Mouse (Mus musculus): ENCODE results near the gene Aif1.

Aif1 gene

GRCm38 (mm10) chr17:35175968-35176367 lies at the start of gene Aif1:
TSS of gene Aif1 (minus strand) at chr17:35176068.
- DNase-seq (ENCODE audit: inconsistent ontology term) = no peak

DNA sequence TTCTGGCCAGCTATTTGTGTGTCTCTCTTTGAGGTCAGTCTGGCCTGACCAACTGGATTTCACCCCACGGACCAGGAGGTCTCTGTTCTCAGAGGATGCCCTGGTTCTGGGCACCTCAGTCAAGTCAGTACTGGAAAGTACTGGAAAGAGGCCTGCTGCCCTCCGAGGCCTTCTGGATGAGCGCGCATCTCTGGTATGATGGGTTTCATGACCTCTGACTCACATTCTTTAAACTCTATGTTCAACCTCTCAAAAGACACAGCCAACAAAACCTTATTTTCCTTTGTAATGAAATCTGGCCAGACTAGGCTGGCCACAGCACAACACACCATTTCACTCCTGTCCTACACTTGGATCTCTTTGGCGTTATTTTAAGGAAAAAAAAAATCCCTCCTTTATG lies 49.6 kb upstream of the Aif1 start:
- DNase-seq (ENCODE audit: inconsistent ontology term) = peak; percentile 65

- DNase-seq (ENCODE audit: inconsistent ontology term) = no peak
These were observed 48.8 kb upstream of the Aif1 start for GRCm38 (mm10) chr17:35224641-35225040.

DNA sequence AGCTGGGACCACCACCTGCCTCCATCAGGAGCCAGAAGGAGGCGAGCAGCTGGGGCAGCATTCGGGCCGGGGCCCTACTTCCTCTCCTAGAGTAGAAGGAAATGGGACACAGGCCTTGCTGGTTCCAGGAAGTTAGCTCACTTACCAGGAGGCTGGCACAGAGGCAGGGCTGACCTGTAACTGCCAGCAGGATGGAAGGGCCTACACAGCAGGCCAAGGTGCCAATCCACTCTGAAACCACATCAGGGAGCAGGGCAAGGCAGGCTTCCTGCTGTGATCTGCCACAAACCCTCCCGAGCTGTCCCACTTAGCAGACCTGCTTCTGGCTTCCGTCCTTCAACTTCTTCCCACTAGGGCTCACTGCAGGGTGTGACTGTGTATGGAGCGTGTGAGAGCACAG lies 46.4 kb upstream of the Aif1 start:
- DNase-seq (ENCODE audit: inconsistent ontology term) = no peak

DNA sequence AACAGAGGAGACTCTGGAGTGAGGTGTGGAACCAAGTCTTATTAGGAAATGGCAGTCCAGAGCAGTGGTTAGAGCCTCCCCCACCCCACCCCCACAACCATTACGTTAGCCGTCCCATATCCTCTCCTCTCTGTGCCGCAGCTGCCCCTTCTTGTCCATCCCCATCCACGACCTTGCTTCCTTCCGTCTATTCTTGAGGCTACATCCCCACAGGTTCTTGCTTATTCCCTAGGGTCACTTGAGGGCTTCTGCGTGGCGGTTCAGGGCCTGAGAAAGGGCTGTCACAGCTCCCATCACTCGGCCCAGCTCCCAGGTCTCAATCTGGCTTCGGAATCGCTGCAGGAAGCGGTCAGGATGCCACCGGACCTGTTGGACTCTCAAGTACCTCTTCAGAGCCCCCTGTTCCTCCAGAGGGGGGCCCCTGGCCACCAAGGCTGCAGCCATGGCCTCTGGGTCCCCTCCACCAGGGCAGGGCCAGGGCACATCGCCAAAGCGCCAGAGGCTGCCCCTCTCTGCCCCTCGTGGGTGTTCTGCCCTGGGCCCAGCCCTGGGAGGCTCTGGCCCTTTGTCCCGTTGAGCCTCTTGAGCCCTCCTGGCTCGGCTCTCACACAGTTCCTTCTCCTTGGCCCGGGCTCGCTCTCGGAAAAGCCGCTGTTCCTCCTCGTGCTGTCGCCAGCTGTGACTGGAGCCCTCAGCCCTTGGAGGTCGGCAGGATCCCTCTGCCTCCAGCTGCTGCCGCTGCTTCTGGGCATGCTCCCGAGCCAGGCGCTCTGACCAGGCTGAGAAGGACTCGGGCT lies 44.5 kb upstream of the Aif1 start, which contains the start of gene Gm16181:
Gm16181 (plus strand) TSS at position 679 of the 797 bp plus-strand sequence.
- DNase-seq (ENCODE audit: inconsistent ontology term) = no peak

DNA sequence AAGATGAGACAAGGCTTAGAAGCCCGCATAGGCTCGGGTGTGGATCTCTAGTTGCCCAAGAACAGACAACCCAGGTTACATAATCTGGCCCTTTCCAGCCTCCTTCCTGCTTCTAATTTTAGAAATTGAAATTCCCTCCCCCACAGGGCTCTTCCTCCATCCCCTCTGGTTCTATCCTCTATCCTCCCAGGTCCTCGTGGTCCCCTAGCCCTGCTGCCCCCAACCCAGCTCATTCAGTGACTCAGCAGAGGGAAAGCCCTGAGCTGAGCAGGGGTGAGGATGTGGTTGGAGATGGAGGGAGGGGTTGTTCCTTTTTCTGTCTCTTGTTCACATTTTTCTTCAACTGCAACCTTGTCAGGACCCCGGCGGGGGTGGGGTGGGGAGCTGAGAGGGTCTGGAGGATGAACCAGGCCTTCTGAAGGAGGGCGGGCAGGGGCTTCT lies 43.8 kb upstream of the Aif1 start:
- no peak for DNase-seq (ENCODE audit: inconsistent ontology term)

DNA sequence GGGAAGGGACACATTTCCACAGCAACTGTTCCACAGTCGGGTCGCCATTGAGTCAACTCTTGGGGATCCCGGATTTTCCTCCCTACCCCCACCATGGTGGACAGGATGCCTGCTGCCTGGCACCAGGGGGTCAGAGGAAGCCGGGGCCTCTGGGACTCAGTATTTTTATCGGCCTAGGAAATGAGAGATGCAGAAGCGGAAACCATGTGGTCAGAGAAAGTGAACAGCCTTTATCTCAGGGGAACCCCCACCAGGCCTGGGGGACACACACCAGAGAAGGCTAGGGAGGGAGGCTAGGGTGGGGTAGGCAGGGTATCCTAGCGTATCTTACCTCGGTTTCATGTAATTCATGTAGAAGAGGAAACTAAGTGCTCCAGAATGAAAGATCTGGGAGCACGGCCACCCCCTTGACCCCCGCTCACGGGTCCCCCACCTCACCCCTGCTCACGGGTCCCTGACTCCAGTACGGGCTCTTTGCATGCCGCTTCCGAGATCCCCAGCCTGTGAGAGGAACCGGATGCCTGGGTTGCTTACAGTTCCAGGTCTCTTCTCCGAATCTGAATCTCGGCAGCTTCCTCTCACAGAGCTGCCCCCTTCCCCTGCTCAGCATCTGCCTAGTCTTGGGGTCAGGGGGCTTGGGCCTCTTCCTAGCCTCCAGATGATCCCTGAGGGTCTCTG lies 42.8 kb upstream of the Aif1 start:
- no peak for DNase-seq (ENCODE audit: inconsistent ontology term)

GRCm38 (mm10) chr17:35213071-35213470 lies 37.2 kb upstream of the Aif1 start:
- no peak for DNase-seq (ENCODE audit: inconsistent ontology term)

DNA sequence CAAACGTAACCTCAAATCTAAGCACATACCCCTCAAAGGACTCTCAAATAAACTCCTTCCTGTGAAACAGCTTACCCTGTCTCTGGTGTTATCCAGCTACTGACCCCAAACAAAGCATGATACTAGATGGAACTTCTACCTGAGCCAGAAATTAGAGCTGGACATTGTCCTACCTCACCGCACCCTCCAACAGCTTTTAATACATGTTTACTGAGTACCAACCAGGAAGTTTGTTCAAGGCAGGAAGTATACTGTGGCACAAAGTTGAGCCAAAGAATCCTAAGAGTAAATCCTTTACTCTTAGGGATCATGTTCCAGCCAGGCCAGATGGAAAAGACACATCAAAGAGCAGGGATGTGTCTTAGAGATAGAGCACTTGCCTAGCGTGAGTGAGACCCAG lies 34.7 kb upstream of the Aif1 start:
- no peak for DNase-seq (ENCODE audit: inconsistent ontology term)

DNA sequence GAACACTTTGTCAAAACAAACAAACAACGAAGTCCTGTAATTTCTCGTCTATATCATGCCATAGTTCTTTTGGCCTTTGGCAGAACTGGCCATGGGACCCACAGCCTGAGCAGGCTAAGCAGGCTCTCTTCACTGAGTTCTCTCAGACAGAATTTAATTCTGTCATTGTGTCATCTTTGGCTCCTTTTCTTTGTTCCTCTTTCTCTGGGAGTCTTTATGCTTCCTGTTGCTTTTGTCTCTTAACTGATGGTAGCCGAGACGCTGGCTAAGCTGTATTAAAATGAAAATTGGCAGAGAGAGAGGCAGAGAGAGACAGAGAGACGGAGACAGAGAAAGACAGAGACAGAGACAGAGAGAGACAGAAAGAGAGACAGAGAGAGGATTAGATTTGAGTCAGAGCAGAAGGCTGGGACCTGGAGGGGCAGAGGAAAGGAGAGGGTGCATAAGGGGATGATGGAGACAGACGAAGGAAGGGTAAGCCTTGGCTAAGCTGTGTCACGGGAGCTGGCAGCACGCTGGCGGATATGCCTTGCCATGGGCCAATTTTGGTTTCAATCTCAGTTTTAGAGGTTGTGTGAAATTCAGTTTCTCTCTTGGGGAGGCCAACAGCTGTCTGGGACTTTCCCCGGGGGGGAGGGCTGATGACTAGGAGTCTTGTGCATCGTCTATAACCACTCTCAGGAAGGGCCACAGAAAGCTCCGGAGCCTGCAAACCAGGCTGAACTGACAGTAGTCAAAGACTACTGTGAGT lies 34.1 kb upstream of the Aif1 start:
- DNase-seq (ENCODE audit: inconsistent ontology term) = no peak

DNA sequence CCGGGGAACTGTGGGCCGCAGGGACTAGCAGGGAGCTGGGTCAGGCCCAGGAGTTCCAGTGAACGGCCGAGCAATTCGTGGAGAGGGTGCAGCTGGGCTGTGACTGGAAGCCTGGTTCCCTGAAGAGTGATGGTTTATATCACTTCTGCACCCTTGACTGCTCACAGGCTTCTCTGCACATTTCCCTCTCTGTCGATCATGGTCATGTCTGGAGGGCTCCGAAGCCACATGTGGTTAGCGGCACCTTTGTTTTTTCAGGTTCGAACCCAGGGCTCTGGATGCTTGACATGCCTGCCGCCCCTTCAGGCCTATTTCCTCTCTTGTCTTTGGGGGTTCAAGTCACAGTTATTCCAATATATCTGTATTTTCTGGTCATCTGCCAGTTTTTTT lies 29.5 kb upstream of the Aif1 start:
- no peak for DNase-seq (ENCODE audit: inconsistent ontology term)

DNA sequence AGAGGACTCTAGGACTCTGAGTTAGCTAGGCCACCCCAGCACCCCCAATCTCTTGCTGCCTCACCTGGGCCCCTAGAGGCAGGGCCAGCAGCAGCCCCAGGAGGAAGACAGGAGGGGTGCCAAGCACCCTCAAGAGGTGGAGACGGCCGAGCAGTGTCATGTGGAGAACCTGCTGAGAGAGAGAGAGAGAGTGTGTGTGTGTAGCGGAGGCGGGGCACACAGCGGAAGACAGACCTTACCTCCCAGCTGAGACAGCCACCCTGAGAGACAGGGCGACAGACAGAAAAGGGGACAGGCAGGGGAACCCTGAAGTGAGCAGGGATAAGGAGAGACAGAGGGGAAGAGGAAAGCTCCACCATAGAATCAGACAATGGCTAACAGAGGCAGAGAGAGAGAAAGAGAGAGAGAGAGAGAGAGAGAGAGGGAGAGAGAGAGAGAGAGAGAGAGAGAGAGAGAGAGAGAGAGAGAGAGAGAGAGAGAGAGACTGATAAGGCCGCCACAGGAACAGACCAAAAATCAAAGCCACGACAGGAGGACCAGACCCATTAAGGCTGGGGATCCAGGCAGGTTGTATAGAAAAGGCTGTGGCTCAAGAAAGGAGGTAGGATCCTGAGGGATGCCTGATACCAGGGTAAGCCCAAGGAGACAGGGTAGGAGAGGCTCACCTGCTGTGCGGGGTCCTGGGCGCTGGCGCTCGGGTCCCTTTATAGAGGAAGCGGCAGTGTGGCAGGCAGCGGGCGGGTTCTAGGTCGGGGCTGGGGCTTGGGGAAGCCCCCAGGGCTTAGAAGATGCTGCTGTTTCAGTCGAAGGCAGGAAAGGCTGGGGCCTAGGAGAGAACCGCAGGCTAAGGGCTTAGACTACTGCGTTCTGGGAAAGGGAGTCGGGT lies 28.9 kb upstream of the Aif1 start, which contains the start of gene Lta:
Lta (minus strand) TSS at position 858 of the 886 bp plus-strand sequence.
- DNase-seq (ENCODE audit: inconsistent ontology term) = no peak

DNA sequence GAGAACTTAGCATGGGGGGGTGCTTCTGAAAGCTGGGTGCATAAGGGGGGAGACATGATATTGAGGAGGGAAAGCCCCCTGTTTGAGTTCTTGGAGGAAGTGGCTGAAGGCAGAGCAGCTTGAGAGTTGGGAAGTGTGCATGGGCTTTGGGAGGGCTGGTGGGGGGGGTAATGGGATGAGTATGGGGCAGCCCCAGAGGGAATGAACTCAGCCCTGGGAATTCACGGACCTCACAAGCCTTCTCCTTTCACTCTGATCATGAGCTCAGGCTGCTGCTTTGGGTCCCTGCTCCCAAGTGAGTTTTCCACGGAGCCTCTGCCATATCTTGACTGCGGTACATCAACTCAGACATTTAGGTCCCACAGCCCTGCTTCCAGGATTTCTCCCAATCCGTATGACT lies 26.6 kb upstream of the Aif1 start:
- DNase-seq (ENCODE audit: inconsistent ontology term) = no peak

- DNase-seq (ENCODE audit: inconsistent ontology term) = no peak
These were observed 25.9 kb upstream of the Aif1 start, which contains the start of gene Tnf for GRCm38 (mm10) chr17:35201787-35202186. TSS of gene Tnf (minus strand) at chr17:35202007.

GRCm38 (mm10) chr17:35201128-35201527 lies 25.3 kb upstream of the Aif1 start:
- DNase-seq (ENCODE audit: inconsistent ontology term) = no peak

DNA sequence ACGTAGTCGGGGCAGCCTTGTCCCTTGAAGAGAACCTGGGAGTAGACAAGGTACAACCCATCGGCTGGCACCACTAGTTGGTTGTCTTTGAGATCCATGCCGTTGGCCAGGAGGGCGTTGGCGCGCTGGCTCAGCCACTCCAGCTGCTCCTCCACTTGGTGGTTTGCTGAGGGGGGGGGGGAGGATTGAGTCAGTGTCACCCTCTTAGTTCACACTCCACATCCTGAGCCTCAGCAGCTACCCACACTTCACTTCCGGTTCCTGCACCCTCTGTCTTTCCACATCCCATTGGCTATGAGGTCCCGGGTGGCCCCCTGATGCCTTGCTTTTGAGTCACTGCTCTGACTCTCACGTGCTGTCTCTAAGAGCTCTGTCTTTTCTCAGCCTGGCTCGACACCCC lies 24.5 kb upstream of the Aif1 start:
- no peak for DNase-seq (ENCODE audit: inconsistent ontology term)

DNA sequence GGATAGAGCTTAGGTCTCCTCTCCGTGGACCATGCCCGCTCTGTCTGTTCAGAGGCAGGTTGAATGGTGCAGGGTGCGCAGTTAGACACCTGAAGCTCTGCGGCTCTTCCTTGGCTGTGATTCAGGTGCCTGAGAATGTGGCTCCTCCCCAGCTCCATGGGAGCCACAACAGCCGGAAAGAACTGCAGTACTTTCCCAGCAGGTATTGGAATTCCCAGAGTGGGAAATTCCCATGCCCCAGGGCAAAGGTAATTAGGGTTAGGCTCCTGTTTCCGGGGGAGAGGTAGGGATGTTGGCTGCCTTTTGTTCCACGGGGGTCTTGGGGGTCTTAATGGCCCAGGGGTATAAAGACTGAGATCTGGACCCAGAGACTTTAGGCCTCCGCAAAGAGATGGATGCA lies 23.1 kb upstream of the Aif1 start:
- DNase-seq (ENCODE audit: inconsistent ontology term) = no peak

DNA sequence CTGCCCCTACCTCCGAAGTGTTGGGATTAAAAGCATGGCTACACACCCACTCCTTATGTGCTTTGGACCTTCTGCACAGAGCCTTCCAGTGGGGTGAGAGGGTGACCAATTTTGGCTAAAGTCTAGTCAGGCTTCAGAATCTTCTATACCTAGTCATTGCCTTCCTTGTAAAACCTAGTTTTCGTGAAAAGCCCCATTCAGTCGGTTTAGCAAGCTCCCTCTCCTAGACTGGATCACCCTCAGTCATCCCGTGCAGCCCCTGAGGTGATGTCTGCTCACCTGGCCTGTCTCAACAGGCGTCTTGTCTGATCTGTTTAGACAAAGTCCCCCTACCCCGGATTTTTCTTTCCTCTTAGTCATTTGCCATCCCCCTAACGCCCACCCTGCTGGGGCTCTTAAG lies 22.2 kb upstream of the Aif1 start:
- no peak for DNase-seq (ENCODE audit: inconsistent ontology term)

GRCm38 (mm10) chr17:35197126-35197525 lies 21.3 kb upstream of the Aif1 start:
- no peak for DNase-seq (ENCODE audit: inconsistent ontology term)

DNA sequence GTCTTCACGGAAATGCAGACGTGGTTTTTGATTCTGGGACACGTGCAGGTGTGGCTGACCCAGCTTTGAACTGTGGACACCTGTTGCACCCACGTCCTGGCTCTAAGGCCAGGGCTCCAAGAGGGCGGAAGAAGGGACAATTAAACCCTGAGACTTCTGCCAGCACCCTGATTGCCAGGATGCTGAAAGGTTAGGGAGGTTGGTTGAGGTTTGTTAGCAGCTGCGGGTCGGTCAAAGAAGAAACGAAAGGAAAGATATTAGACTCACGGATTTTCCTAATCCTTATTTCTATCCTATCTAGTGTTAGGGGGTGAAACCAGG lies 20.4 kb upstream of the Aif1 start:
- DNase-seq (ENCODE audit: inconsistent ontology term) = no peak

DNA sequence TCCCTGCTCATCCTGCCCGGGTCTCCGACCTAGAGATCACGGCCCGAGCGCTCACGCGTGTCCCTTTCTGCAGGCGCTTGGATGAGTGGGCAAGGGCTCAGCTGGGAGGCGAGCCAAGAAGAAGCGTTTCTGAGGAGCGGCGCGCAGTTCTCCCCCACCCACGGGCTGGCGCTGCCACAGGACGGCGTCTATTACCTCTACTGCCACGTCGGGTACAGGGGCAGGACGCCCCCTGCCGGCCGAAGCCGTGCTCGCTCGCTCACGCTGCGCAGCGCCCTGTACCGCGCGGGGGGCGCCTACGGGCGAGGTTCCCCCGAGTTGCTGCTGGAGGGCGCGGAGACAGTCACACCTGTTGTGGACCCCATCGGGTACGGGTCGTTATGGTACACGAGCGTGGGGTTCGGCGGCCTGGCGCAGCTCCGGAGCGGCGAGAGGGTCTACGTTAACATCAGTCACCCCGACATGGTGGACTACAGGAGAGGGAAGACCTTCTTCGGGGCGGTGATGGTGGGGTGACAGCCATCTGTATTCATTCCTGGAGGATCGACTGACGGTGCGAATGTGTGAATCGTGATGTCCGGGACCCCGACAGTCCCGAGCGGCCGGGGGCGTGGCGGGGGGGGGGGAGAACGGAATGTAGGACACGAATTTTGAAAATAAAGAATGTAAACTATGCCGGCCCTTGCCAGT lies 19.9 kb upstream of the Aif1 start:
- DNase-seq (ENCODE audit: inconsistent ontology term) = peak; percentile 82
